Mouse (Mus musculus) adrenal gland, postnatal 25 days (tissue): ENCODE results near the gene Antxr1. TPM values are rescaled to one million over a fixed set of nuclear protein-coding genes. Genes with fewer than 3 reads are reported as not detected.
A peak's percentile ranks its signal among the peaks of the same experiment; 100 is the strongest.
"Not testable (repeated sequence)": the region's sequence is repeated elsewhere in the genome, so short reads cannot be mapped to it uniquely, and the experiment has no call there.

ENCODE experiments used
- DNase-seq: peaks from one replicate; pipeline ENCODE4 v3.0.0; 2021; ENCODE audit warnings: mixed read lengths
- total RNA-seq: library from RNA; stranded (reverse); gene quantifications from 2 replicates; pipeline ENCODE4 v1.2.3, GENCODE M21; 2021

Gene Antxr1
- total RNA-seq, 1 experiment from 2014 or later = 19.4 TPM

DNA sequence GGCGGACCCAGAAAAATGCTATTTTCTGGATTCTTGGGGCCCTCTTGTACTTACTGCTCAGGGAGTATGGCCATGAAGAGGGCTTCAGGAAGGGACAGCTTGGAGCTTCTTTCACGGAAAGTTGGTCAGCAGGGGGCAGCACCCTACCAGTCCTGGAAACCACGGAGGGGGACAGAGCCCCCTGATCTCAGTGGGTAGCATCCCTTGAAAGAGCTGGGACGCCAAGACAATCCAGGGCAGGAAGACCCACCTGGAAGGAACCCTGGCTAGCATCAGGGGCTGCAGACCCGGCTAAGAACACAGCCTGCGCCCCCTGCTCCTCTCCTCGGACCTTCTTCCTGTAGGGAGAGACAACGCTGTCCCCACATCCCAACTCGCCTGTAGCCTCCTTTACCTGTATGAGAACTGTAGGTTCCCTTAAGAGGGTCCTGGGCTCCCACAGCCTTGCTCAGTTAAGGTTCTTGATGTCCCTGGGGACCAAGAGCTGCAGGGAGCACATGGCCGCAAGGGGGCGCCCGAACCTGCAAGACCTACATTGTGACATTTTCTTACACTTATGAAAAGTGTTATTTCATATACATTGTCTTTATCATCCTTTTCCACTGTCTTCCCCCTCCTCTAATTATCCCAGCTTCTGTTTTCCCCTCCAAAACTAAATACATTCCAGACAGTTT lies 234.2 kb downstream of the Antxr1 start:
- DNase-seq = peak; percentile 91

GRCm38 (mm10) chr6:87100297-87101020 lies 235.2 kb downstream of the Antxr1 start:
- DNase-seq = no peak

GRCm38 (mm10) chr6:87099671-87100296 lies 235.8 kb downstream of the Antxr1 start:
- DNase-seq = no peak

GRCm38 (mm10) chr6:87099261-87099660 lies 236.4 kb downstream of the Antxr1 start:
- no peak for DNase-seq

GRCm38 (mm10) chr6:87093631-87094030 lies 242.0 kb downstream of the Antxr1 start:
- not testable (repeated sequence) for DNase-seq

DNA sequence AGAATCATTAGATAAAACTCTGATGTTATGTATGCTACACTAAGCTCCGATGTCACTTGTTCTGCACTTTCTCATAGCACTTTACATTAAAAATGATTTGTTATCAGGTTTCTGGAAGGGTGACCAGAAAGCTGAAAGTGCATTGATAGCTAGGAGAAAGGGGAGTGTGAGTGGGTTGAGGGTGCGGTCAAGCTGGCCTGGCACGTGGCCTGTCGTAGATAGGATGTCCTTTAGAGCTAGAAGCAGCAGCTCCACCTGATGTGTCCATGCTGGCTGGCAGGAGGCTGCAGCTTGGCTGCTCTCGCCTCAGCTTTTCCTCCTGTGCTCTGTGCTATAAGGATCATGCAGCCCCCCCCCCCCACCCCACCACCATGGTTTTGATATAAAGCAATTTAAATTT lies 243.1 kb downstream of the Antxr1 start:
- no peak for DNase-seq

- DNase-seq = no peak
Measured at GRCm38 (mm10) chr6:87090877-87091276, 244.7 kb downstream of the Antxr1 start.

GRCm38 (mm10) chr6:87088356-87088755 lies 247.3 kb downstream of the Antxr1 start:
- DNase-seq = no peak

- no peak for DNase-seq
Measured at GRCm38 (mm10) chr6:87085026-87085425, 250.6 kb downstream of the Antxr1 start.

Other genes starting within 250 kb of the Antxr1 start
- 0.15 TPM in 1 of 2 replicates, not detected in the other for gene D6Ertd527e, start 231.1 kb downstream of the Antxr1 start, total RNA-seq
- gene Gkn1, start 15.1 kb upstream of the Antxr1 start, total RNA-seq = not detected in 2 replicates
- not detected in 2 replicates for gene Gkn2, start 37.5 kb upstream of the Antxr1 start, total RNA-seq
- gene Gkn3, start 53.1 kb upstream of the Antxr1 start, total RNA-seq = 1.1 TPM in 1 of 2 replicates, not detected in the other
- gene Bmp10, start 93.2 kb upstream of the Antxr1 start, total RNA-seq = not detected in 2 replicates
- gene Arhgap25, start 197.4 kb upstream of the Antxr1 start, total RNA-seq = 2.9 and 3.3 TPM in 2 replicates